8 mouse cellular contexts compared by ENCODE assay signal in the genomic region with DNA sequence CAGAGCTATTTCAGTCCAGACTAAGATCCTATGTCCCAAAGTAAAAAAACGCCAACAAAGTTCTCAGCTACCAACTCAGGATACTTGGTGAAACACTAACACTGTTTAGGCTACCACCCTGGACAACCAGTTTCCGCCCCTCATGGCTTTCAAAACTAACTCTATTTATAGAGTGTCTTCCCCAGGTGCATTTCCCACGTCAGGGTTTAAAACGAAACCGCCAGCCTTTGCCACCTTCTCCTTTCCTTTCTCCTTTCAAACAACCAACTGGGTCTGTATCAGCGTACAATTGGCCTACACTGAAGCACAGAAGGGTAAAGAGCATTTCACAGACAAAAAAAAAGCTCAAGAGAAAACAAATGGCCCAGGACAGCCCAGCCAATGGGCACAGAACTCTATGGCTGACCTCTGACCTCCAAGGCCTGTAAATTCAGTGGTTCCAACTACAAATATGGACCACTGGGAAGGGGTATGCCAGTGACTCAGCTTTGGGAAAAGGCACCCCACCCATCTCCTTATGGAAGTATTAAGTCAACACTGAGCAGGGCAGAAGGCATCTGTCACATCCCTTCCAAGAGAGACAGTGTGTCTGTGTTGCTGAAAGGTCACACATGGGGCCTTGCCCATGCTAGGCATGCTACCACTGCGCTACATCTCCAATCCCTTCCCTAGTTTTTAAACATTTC. TPM values are rescaled to one million over a fixed set of nuclear protein-coding genes. Genes with fewer than 3 reads are reported as not detected.
DNase-seq lines count a peak whose midpoint lies in the region; ATAC-seq and TF ChIP-seq lines count a peak whose summit lies in the region.

No protein-coding gene starts in this region.

- H3K36me3 ChIP-seq in heart, embryonic 10.5 days = peaks cover 27% of the 10 kb centered on the region
- H3K36me3 ChIP-seq in hindbrain, postnatal 0 days (ENCODE audit: insufficient read depth, low read length) = no peaks in the 10 kb centered on the region
- no peaks in the 10 kb centered on the region for H3K36me3 ChIP-seq in midbrain, embryonic 14.5 days (ENCODE audit: control insufficient read depth, insufficient read depth, low read length)

- no peak for DNase-seq in heart, embryonic 10.5 days (ENCODE audit: low spot score)
- no peak for DNase-seq in heart, postnatal 14 days
- DNase-seq in hindbrain, postnatal 0 days (ENCODE audit: low spot score) = no peak
- DNase-seq in midbrain, embryonic 14.5 days = no peak
- no peak for DNase-seq in left cerebral cortex, postnatal 10 days (ENCODE audit: extremely low spot score in 1 of 2, low spot score in 2 of 2)
- DNase-seq in right cerebral cortex, postnatal 10 days (ENCODE audit: low spot score in 2 of 2) = no peak
- no peak for DNase-seq in adipocyte (ENCODE audit: low spot score)

- H3K27ac ChIP-seq in heart, embryonic 10.5 days = peak overlapping the region; percentile 99
- no peak overlapping the region for H3K27ac ChIP-seq in bone marrow macrophage, adult 2 months (ENCODE audit: insufficient read depth, low read depth, low read length)
- no peak overlapping the region for H3K27ac ChIP-seq in hindbrain, postnatal 0 days
- no peak overlapping the region for H3K27ac ChIP-seq in midbrain, embryonic 14.5 days (replicated peaks; ENCODE audit: low read depth, low read length)

- peaks cover 66% of the 10 kb centered on the region for H3K4me1 ChIP-seq in heart, embryonic 10.5 days
- peaks cover 43% of the 10 kb centered on the region for H3K4me1 ChIP-seq in bone marrow macrophage, adult 2 months (ENCODE audit: control insufficient read depth, insufficient read depth, low read length)
- H3K4me1 ChIP-seq in hindbrain, postnatal 0 days (ENCODE audit: insufficient read depth, low read length) = peaks cover 6% of the 10 kb centered on the region; the same call in 1 of the 2 replicates
- H3K4me1 ChIP-seq in midbrain, embryonic 14.5 days (ENCODE audit: control insufficient read depth, insufficient read depth, low read length) = peaks cover 40% of the 10 kb centered on the region

- TF ChIP-seq CTCF in bone marrow macrophage, adult 2 months (IDR thresholded peaks at IDR 0.05; ENCODE audit: low read depth, low read length) = no peak
- no peak for TF ChIP-seq CTCF in hindbrain, postnatal 0 days (IDR thresholded peaks at IDR 0.05; ENCODE audit: low read depth)

- H3K4me2 ChIP-seq in hindbrain, postnatal 0 days (ENCODE audit: low read depth, low read length) = peak overlapping the region; percentile 78
- H3K4me2 ChIP-seq in midbrain, embryonic 14.5 days (ENCODE audit: low read length) = peak overlapping the region; percentile 80

- H3K4me3 ChIP-seq in heart, embryonic 10.5 days = peak overlapping the region; percentile 96
- peak overlapping the region; percentile 92 for H3K4me3 ChIP-seq in bone marrow macrophage, adult 2 months (ENCODE audit: insufficient read depth, low read length)
- H3K4me3 ChIP-seq in hindbrain, postnatal 0 days (ENCODE audit: low read length) = no peak overlapping the region
- H3K4me3 ChIP-seq in midbrain, embryonic 14.5 days (replicated peaks; ENCODE audit: low read depth, low read length) = peak overlapping the region; percentile 86; the same call in 1 of the 2 replicates

- WGBS in heart, embryonic 10.5 days = 58% methylated on average over 7 of the region's 7 CpGs
- 71% methylated on average over 7 of the region's 7 CpGs for WGBS in hindbrain, postnatal 0 days
- WGBS in midbrain, embryonic 14.5 days = 77% methylated on average over 7 of the region's 7 CpGs

- intact Hi-C loops in heart, postnatal 14 days (cut with DNase I) = loop anchor here (2.0 kb wide), 1 partner anchor 43 kb away; no protein-coding TSS in a partner anchor
- intact Hi-C loops in left cerebral cortex, postnatal 10 days (cut with DNase I) = loop anchor here (5.0 kb wide), 2 partner anchors 43 to 47 kb away; no protein-coding TSS in a partner anchor

- H3K27me3 ChIP-seq in heart, embryonic 10.5 days (ENCODE audit: insufficient read depth, poor library complexity, severe bottlenecking) = no peaks in the 10 kb centered on the region
- H3K27me3 ChIP-seq in hindbrain, postnatal 0 days (ENCODE audit: insufficient read depth, low read length) = no peaks in the 10 kb centered on the region
- no peaks in the 10 kb centered on the region; the same call in 1 of the 2 replicates for H3K27me3 ChIP-seq in midbrain, embryonic 14.5 days (ENCODE audit: control insufficient read depth, insufficient read depth, low read length)

- H3K9ac ChIP-seq in hindbrain, postnatal 0 days (replicated peaks; ENCODE audit: low read length) = no peak overlapping the region
- H3K9ac ChIP-seq in midbrain, embryonic 14.5 days (replicated peaks; ENCODE audit: low read length) = no peak overlapping the region

- no peak for TF ChIP-seq POLR2A in bone marrow macrophage, adult 2 months (IDR thresholded peaks at IDR 0.05; ENCODE audit: borderline replicate concordance, low read depth, low read length)

- no peak for ATAC-seq in hindbrain, postnatal 0 days
- ATAC-seq in midbrain, embryonic 14.5 days (ENCODE audit: low FRiP score, low TSS enrichment) = no peak

- H3K9me3 ChIP-seq in heart, embryonic 10.5 days = no peaks in the 10 kb centered on the region
- H3K9me3 ChIP-seq in hindbrain, postnatal 0 days (ENCODE audit: low read length) = no peaks in the 10 kb centered on the region
- no peaks in the 10 kb centered on the region for H3K9me3 ChIP-seq in midbrain, embryonic 14.5 days (ENCODE audit: control insufficient read depth, low read length)

RNA-seq across cellular contexts. Expression of a gene that starts 2.8 kb away (rescaled TPM):
- 263 and 343 TPM in 2 replicates for polyA plus RNA-seq in heart, embryonic 10.5 days (2016; fragmentation: Nextera tagmentation; extraction: Ambion mirVana)
- 100 to 1,000 TPM; 251 to 264 TPM for total RNA-seq in heart, postnatal 14 days (2021)
- 121 and 131 TPM in 2 replicates for polyA plus RNA-seq in bone marrow macrophage, adult 2 months (2012; ENCODE audit: insufficient read depth, insufficient read length, missing spikeins)
- 64.7 and 70.1 TPM in 2 replicates for total RNA-seq in hindbrain, postnatal 0 days (2014; rRNA removed)
- polyA plus RNA-seq in hindbrain, postnatal 0 days (2015; fragmentation: Nextera tagmentation; extraction: Ambion mirVana) = 57.1 and 59.7 TPM in 2 replicates
- polyA plus RNA-seq in midbrain, embryonic 14.5 days (2014; fragmentation: Nextera tagmentation; extraction: Ambion mirVana) = 34.9 and 61.9 TPM in 2 replicates
- total RNA-seq in left cerebral cortex, postnatal 10 days (2021) = 10 to 100 TPM; 27.1 to 27.6 TPM
